Comparison of ENCODE assay signal across 21 mouse cellular contexts in the genomic region with DNA sequence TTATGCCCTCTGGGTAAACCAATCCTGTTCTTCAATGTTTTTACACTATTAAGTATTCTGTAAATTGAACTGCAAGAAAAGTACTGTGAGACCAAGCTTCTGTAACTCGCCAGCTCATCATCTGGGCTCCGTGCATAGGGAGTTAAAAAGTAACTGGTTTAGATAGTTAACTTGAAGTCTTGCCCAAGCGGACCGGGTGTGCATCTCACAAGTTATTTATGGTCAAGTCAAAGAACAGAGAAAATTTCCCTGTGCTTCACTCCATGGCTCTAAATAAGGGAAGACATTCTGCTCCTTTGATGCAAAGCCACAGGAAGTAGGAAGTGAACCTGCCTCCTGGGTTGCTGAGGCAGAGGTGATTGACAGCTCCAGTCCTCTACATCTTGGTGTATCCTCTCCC. TPM values are rescaled to one million over a fixed set of nuclear protein-coding genes. Genes with fewer than 3 reads are reported as not detected.
DNase-seq lines count a peak whose midpoint lies in the region; ATAC-seq lines count a peak whose summit lies in the region.
"Had no signal": no experiment of that assay in that cellular context is flagged by ENCODE, and none has a peak within 500 bp of the region (broad histone marks: within the 10 kb centered on the region; RNA-seq: fewer than 3 reads in every experiment).

No protein-coding gene starts in this region.

- no peak for ATAC-seq in kidney, embryonic 14.5 days (ENCODE audit: low FRiP score, low TSS enrichment)
- no peak for ATAC-seq in granulocyte monocyte progenitor cell, adult 5-6 weeks (replicated peaks; ENCODE audit: poor library complexity, severe bottlenecking)
- ATAC-seq: CD4-positive, CD25-positive, alpha-beta regulatory T cell, adult 4 months; forebrain, embryonic 13.5 days; forebrain, postnatal 0 days had no signal

- no peak overlapping the region for H3K4me3 ChIP-seq in kidney, embryonic 14.5 days (ENCODE audit: low read length)
- H3K4me3 ChIP-seq: embryonic facial prominence, embryonic 10.5 days; forebrain, embryonic 13.5 days; heart, embryonic 13.5 days; hindbrain, embryonic 15.5 days had no signal

- H3K4me1 ChIP-seq in kidney, embryonic 14.5 days (ENCODE audit: control insufficient read depth, insufficient read depth, low read length), result no peaks in the 10 kb centered on the region
- H3K4me1 ChIP-seq: forebrain, embryonic 13.5 days had no signal

- no peak overlapping the region for H3K9ac ChIP-seq in kidney, embryonic 14.5 days (ENCODE audit: low read depth, low read length)
- H3K9ac ChIP-seq: forebrain, embryonic 13.5 days; forebrain, postnatal 0 days; heart, embryonic 13.5 days; hindbrain, embryonic 15.5 days had no signal

- peak; percentile 68 for DNase-seq in kidney, adult 11 months
- DNase-seq in kidney, adult 9 months, result peak; percentile 79
- DNase-seq in kidney, postnatal 25 days, result peak; percentile 53 to 68
- no peak for DNase-seq in left cerebral cortex, postnatal 4 days
- DNase-seq in layer of hippocampus, adult 9-10 months (ENCODE audit: low spot score), result no peak
- DNase-seq: adrenal gland, adult 2 months; adrenal gland, postnatal 25 days; B cell, adult 2 months; cerebellum, adult 18-20 months; cerebellum, postnatal 10 days; forebrain, postnatal 0 days; gastrocnemius, postnatal 14 days; heart, postnatal 36 days had no signal

- H3K27me3 ChIP-seq in kidney, embryonic 14.5 days (ENCODE audit: control insufficient read depth, insufficient read depth, low read length), result no peaks in the 10 kb centered on the region
- H3K27me3 ChIP-seq: hindbrain, embryonic 15.5 days had no signal

- H3K4me2 ChIP-seq in kidney, embryonic 14.5 days (replicated peaks; ENCODE audit: low read depth, low read length), result no peak overlapping the region
- H3K4me2 ChIP-seq: forebrain, embryonic 13.5 days; heart, embryonic 13.5 days; hindbrain, embryonic 15.5 days had no signal

- WGBS in kidney, embryonic 14.5 days, result 60% methylated on average over 4 of the region's 4 CpGs

- no peaks in the 10 kb centered on the region for H3K36me3 ChIP-seq in kidney, embryonic 14.5 days (ENCODE audit: control insufficient read depth, insufficient read depth, low read length)
- H3K36me3 ChIP-seq: embryonic facial prominence, embryonic 10.5 days; heart, embryonic 13.5 days; hindbrain, embryonic 15.5 days had no signal

- intact Hi-C loops in left cerebral cortex, postnatal 4 days (cut with DNase I), result no loop called here

- no peaks in the 10 kb centered on the region for H3K9me3 ChIP-seq in kidney, embryonic 14.5 days (ENCODE audit: control insufficient read depth, low read length)
- H3K9me3 ChIP-seq: embryonic facial prominence, embryonic 10.5 days; forebrain, embryonic 13.5 days; heart, embryonic 13.5 days; hindbrain, embryonic 15.5 days had no signal

- no peak overlapping the region for H3K27ac ChIP-seq in kidney, embryonic 14.5 days (ENCODE audit: low read depth, low read length)
- H3K27ac ChIP-seq: embryonic facial prominence, embryonic 10.5 days; forebrain, embryonic 13.5 days; heart, embryonic 13.5 days; hindbrain, embryonic 15.5 days had no signal

RNA-seq across cellular contexts. Expression of gene Paqr9, which starts 34.8 kb away (rescaled TPM):
- 0.46 and 0.54 TPM in 2 replicates for polyA plus RNA-seq in kidney, embryonic 14.5 days (2014; fragmentation: Nextera tagmentation; extraction: Ambion mirVana)
- 10 to 100 TPM; 32.0 to 32.2 TPM for total RNA-seq in left cerebral cortex, postnatal 4 days (2021)
- 0.02 and 0.04 TPM in 2 replicates for total RNA-seq in granulocyte monocyte progenitor cell, adult 5-6 weeks (2014; fragmentation: Nextera tagmentation)
- total RNA-seq in granulocyte monocyte progenitor cell, adult 5-6 weeks (2017), result under 0.01 and 0.09 TPM in 2 replicates

RNA-seq across cellular contexts. Expression of gene Pcolce2, which starts 43.1 kb away (rescaled TPM):
- polyA plus RNA-seq in kidney, embryonic 14.5 days (2014; fragmentation: Nextera tagmentation; extraction: Ambion mirVana), result 1.5 and 1.6 TPM in 2 replicates
- 1 to 10 TPM in 1 of 2 experiments, under 1 TPM in 1; 0.62 to 1.3 TPM for total RNA-seq in left cerebral cortex, postnatal 4 days (2021)
- not detected in 2 replicates for total RNA-seq in granulocyte monocyte progenitor cell, adult 5-6 weeks (2014; fragmentation: Nextera tagmentation)
- not detected in 2 replicates for total RNA-seq in granulocyte monocyte progenitor cell, adult 5-6 weeks (2017)
- total RNA-seq: MEL had no signal

Comparison
In these comparisons a context has a peak if more than half of its experiments do, and no peak if none do; other contexts are left out.
1. DNase-seq: peak in kidney, adult 11 months (single experiment), kidney, adult 9 months (single experiment) and kidney, postnatal 25 days (2 of 2); none in left cerebral cortex, postnatal 4 days (single experiment) and layer of hippocampus, adult 9-10 months (single experiment).
2. RNA of gene Paqr9, which starts 34.8 kb away (total RNA-seq): 32.0 to 32.2 TPM in left cerebral cortex, postnatal 4 days; under 0.01 to 0.09 TPM in granulocyte monocyte progenitor cell, adult 5-6 weeks; every median in the first group is over 10 times any median in the second.